Mouse (Mus musculus) gastrocnemius, adult 2 months (tissue): ENCODE data around the gene Tmem145. TPM values are rescaled to one million over a fixed set of nuclear protein-coding genes. Genes with fewer than 3 reads are reported as not detected.
A peak's percentile ranks its signal among the peaks of the same experiment; 100 is the strongest.

ENCODE experiments used
- DNase-seq: peaks from one replicate; pipeline ENCODE4 v3.0.0; 2022
- H3K27ac ChIP-seq: fragments of 200-600 bp; 2 replicates; pipeline ENCODE4 v1.8.1; 2022; ENCODE audit warnings: mild to moderate bottlenecking
- H3K4me3 ChIP-seq: fragments of 200-600 bp; 2 replicates; pipeline ENCODE4 v1.8.1; 2022; ENCODE audit warnings: mild to moderate bottlenecking, moderate library complexity
- CTCF ChIP-seq: fragments of 200-600 bp; IDR thresholded peaks from 2 replicates; pipeline ENCODE4 v1.8.1; 2022; ENCODE audit warnings: antibody characterized with exemption, mild to moderate bottlenecking, moderate library complexity
- intact Hi-C: fragments of 180-260 bp; cut with DNase I; formaldehyde crosslinking; loops from one replicate; pipeline ENCODE4 v1.15.1; 2025
- total RNA-seq, 2 experiments: library from RNA; stranded (reverse); gene quantifications; 2 replicates each; pipeline ENCODE4 v1.2.3; 2021

Gene Tmem145
- total RNA-seq, 2 experiments from 2014 or later: not detected

- intact Hi-C loops: no loop called here
- no peak overlapping the region for H3K27ac ChIP-seq
- peak; percentile 33 for DNase-seq
- H3K4me3 ChIP-seq: no peak overlapping the region
- no peak for TF ChIP-seq CTCF
Measured at GRCm38 (mm10) chr7:25270652-25271633, 35.0 kb upstream of the Tmem145 start.

DNA sequence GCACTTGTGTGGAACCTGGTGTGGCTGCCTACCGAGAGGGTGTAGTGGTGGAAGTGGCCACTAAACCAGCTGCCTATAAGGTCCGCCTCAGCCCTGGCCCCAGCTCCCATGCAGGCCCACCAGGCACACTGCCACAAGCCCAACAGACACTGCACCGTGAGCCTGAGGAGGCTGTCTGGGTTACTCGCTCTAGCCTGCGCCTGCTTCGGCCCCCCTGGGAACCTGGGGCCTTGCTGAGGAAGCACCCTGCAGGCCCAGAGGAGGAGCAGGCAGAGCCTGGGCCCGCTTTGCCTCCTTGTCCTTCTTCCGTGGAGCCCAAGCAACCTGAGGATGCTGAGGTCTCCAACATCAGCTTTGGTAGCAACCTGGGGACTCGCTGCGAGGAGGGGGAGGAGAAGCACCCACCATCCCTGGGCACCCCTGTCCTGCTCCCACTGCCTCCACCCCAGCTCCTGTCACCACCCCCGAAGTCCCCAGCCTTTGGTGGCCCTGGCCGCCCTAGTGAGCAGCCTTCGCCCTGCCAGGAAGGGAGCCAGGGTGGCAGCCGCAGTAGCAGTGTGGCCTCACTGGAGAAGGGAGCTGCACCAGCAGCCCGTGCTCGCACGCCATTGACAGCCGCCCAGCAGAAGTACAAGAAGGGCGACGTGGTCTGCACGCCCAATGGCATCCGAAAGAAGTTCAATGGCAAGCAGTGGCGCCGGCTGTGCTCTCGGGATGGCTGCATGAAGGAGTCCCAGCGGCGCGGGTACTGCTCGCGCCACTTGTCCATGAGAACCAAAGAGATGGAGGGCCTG lies 34.1 kb upstream of the Tmem145 start:
- DNase-seq: peak; percentile 17
- intact Hi-C loops: no loop called here
- TF ChIP-seq CTCF: no peak
- Histone ChIP-seq H3K27ac (no peak overlapping the region), H3K4me3 (no peak overlapping the region)

DNA sequence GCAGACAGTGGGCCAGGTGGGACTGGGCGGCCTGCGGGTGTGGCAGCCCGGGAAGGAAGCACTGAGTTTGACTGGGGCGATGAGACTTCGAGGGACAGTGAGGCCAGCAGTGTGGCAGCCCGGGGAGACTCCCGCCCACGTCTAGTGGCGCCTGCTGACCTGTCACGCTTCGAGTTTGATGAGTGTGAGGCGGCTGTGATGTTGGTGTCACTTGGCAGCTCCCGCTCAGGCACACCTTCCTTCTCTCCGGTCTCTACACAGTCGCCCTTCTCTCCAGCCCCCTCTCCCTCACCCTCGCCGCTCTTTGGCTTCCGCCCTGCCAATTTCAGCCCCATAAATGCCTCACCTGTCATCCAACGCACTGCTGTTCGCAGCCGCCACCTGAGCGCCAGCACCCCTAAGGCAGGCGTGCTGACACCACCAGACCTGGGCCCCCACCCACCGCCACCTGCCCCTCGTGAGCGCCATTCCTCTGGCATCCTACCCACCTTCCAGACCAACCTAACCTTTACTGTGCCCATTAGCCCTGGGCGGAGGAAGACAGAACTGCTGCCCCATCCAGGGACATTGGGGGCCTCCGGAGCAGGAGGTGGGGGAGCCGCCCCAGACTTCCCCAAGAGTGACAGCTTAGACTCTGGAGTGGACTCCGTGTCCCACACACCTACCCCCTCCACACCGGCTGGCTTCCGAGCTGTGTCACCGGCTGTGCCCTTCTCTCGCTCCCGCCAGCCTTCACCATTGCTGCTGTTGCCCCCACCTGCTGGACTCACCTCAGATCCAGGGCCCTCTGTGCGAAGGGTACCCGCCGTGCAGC lies 33.3 kb upstream of the Tmem145 start:
- peak; percentile 22 for DNase-seq
- intact Hi-C loops: no loop called here
- Histone ChIP-seq H3K27ac (no peak overlapping the region), H3K4me3 (no peak overlapping the region)
- TF ChIP-seq CTCF: no peak

DNA sequence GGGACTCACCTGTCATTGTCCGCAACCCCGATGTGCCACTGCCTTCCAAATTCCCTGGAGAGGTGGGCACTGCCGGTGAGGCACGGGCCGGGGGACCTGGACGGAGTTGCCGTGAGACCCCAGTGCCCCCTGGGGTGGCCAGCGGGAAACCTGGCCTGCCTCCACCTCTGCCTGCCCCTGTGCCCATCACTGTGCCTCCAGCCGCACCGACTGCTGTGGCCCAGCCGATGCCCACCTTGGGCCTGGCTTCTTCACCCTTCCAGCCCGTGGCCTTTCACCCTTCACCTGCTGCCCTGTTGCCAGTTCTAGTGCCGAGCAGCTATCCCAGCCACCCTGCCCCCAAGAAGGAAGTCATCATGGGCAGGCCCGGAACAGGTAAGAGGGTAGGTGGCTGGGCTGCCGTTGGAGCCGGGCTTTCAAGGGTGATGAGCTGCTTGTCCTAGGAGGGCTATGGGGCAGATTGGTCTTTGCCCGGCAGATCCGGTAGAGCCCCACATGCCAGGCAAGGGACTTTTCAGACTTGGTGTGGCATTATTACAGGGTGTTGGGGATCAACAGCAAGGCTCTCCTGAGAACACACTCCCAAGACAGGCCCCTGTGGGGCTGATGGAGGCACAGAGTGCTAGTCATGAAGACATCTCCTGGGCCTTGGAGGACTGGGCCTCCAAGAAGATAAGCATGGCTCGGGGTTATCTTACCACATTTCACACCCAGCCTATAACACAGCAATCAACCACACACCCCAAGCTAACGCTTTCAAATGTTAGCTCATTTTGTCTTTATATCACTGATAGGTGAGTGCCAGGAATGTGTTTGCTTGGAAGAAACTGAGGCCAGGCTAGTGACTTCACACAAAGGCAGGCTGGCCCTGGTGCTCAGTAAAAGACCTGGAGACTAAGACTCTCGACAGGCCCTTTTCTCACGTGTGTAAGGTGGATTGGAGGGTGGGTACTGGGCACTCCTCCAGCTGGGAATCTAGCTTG lies 32.4 kb upstream of the Tmem145 start:
- no peak for TF ChIP-seq CTCF
- intact Hi-C loops: no loop called here
- Histone ChIP-seq H3K4me3 (no peak overlapping the region), H3K27ac (no peak overlapping the region)
- peak; percentile 27 for DNase-seq

DNA sequence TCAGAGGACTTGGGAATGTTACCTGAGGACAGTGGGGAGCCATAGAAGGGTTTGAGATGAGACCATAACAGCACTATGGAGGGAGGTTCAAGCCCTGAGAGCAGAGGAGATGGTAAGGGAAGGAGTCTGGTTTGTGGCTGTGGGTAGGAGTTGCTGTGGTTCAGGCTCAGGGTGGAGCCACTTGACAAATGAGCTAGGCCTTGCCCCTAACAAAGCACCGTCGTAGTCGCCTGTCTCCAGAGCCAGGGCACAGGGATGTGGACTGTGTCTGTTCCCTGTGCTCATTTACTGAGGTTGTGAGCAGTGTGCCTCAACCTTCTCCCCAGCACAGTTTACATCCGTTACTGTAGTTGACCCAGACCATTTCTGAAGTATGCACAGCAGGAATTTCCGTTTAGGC lies 31.3 kb upstream of the Tmem145 start:
- intact Hi-C loops: no loop called here
- Histone ChIP-seq H3K27ac (peak overlapping the region; percentile 3; the same call in 1 of the 2 replicates), H3K4me3 (no peak overlapping the region)
- peak; percentile 12 for DNase-seq
- TF ChIP-seq CTCF: no peak

GRCm38 (mm10) chr7:25274996-25275395 lies 30.9 kb upstream of the Tmem145 start:
- H3K27ac ChIP-seq: peak overlapping the region; percentile 97; the same call in 1 of the 2 replicates

GRCm38 (mm10) chr7:25275555-25276298 lies 30.2 kb upstream of the Tmem145 start:
- DNase-seq: peak; percentile 33
- Histone ChIP-seq H3K4me3 (no peak overlapping the region), H3K27ac (peak overlapping the region; percentile 97)
- intact Hi-C loops: no loop called here
- no peak for TF ChIP-seq CTCF

More at GRCm38 (mm10) chr7:25274996-25275395, 30.9 kb upstream of the Tmem145 start:
- no peak for TF ChIP-seq CTCF
- DNase-seq: no peak
- no peak overlapping the region for H3K4me3 ChIP-seq
- intact Hi-C loops: no loop called here

DNA sequence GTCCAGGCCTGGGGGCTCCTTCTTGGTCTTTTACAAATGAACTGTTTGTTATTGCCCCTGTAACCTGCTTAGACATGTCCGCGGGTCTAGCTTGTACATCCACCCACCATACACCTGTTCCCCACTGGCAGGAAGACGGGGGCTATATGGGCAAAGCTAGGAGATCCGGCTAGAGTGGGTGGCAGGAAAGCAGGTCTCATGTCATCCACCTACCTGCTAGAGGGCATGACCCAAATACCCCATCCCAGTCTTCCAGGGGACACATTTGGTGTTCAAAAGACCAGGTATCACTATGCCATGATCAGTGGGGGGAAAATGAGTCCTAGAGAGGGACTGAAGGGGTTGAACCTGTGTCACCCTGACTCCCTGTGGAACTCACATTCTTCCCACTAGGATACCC lies 28.5 kb upstream of the Tmem145 start:
- Histone ChIP-seq H3K4me3 (peak overlapping the region; percentile 88), H3K27ac (peak overlapping the region; percentile 97)
- intact Hi-C loops: no loop called here
- TF ChIP-seq CTCF: no peak
- DNase-seq: no peak

GRCm38 (mm10) chr7:25277998-25278340 lies 27.9 kb upstream of the Tmem145 start:
- intact Hi-C loops: loop anchor here (2.0 kb wide), 1 partner anchor 37 kb away; no protein-coding TSS in a partner anchor
- DNase-seq: no peak
- Histone ChIP-seq H3K4me3 (peak overlapping the region; percentile 88), H3K27ac (peak overlapping the region; percentile 97)
- TF ChIP-seq CTCF: no peak

DNA sequence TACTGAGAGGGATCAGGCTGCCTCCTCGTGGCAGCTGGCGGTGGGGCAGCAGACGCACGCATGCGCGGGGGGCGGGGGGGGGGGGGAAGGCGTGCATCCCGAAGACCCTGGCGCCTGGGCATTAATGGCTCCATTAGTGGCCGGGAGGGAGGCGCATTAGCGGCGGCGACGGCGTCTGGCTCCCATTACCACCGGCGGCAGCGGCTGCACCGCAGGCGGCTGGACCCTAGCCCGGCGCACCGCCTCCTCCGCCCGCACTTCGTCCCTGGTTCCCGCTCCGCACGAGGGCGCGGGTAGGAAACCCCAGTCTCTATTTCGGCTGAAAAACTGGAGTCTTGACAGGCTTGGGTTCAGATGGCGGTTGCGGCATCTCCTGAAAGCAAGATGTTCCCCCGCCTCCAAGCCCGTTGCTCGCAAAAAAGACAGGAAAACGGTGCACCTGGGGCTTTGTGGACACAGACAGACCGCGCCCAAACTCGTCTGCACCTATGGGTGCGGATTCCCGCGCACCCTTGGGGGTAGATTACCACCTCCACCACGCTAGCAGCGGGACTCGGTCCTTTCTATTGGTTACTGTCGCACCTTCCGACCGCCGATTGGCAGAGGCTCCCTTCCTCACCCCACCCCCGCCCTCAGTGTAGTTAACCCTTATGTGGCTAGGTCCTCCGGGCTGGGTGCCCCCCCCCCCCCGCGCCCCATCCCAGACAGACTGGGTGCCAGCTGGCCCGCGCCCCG lies 27.4 kb upstream of the Tmem145 start:
- peak; percentile 73 for TF ChIP-seq CTCF
- peak; percentile 87 for DNase-seq
- intact Hi-C loops: loop anchor here (2.0 kb wide), 1 partner anchor 38 kb away; no protein-coding TSS in a partner anchor
- Histone ChIP-seq H3K27ac (peak overlapping the region; percentile 97), H3K4me3 (peak overlapping the region; percentile 88)
